Mouse (Mus musculus): ENCODE data around the gene Dlst. TPM values are rescaled to one million over a fixed set of nuclear protein-coding genes. Genes with fewer than 3 reads are reported as not detected.
"Not testable (repeated sequence)": the region's sequence is repeated elsewhere in the genome, so short reads cannot be mapped to it uniquely, and the experiment has no call there.

The Dlst gene
- polyA plus RNA-seq, 1 experiment from 2014 or later = 264 TPM

GRCm38 (mm10) chr12:85141096-85141495 is 30.5 kb downstream of the Dlst start:
- Histone ChIP-seq H3K36me3 (ENCODE audit: control insufficient read depth, insufficient read depth) (no peaks in the 10 kb centered on the region), H3K4me1 (ENCODE audit: control insufficient read depth, insufficient read depth, low read length) (peaks cover 7% of the 10 kb centered on the region), H3K27ac (ENCODE audit: low read length) (no peak overlapping the region), H3K9me3 (replicated peaks; ENCODE audit: control insufficient read depth, low read length) (no peaks in the 10 kb centered on the region), H3K9ac (ENCODE audit: low read length) (no peak overlapping the region), H3K4me3 (ENCODE audit: low read length) (no peak overlapping the region), H3K27me3 (ENCODE audit: control insufficient read depth, insufficient read depth, low read length) (0 out of 2 replicates have a peak, but pooled peaks cover 3% of the 10 kb centered on the region), H3K4me2 (ENCODE audit: low read depth, low read length) (no peak overlapping the region)
- 77% methylated on average over 6 of the region's 6 CpGs for WGBS
- ATAC-seq (replicated peaks; ENCODE audit: extremely low read depth, insufficient read depth, low FRiP score) = no peak

GRCm38 (mm10) chr12:85142803-85143202 is 32.2 kb downstream of the Dlst start:
- H3K9ac ChIP-seq (ENCODE audit: low read length) = no peak overlapping the region
- H3K36me3 ChIP-seq (ENCODE audit: control insufficient read depth, insufficient read depth) = no peaks in the 10 kb centered on the region
- no peak overlapping the region for H3K4me3 ChIP-seq (ENCODE audit: low read length)
- H3K4me2 ChIP-seq (ENCODE audit: low read depth, low read length) = no peak overlapping the region
- no peak overlapping the region for H3K27ac ChIP-seq (ENCODE audit: low read length)
- WGBS = 20% methylated on average over 4 of the region's 4 CpGs
- H3K4me1 ChIP-seq (ENCODE audit: control insufficient read depth, insufficient read depth, low read length) = peaks cover 12% of the 10 kb centered on the region; the same call in 1 of the 2 replicates
- no peaks in the 10 kb centered on the region for H3K9me3 ChIP-seq (replicated peaks; ENCODE audit: control insufficient read depth, low read length)
- ATAC-seq (replicated peaks; ENCODE audit: extremely low read depth, insufficient read depth, low FRiP score) = no peak
- H3K27me3 ChIP-seq (ENCODE audit: control insufficient read depth, insufficient read depth, low read length) = 0 out of 2 replicates have a peak, but pooled peaks cover 3% of the 10 kb centered on the region

- not testable (repeated sequence) for H3K4me2 ChIP-seq (ENCODE audit: low read depth, low read length); H3K9me3 ChIP-seq (replicated peaks; ENCODE audit: control insufficient read depth, low read length); H3K9ac ChIP-seq (ENCODE audit: low read length); H3K27me3 ChIP-seq (ENCODE audit: control insufficient read depth, insufficient read depth, low read length); H3K4me3 ChIP-seq (ENCODE audit: low read length); H3K27ac ChIP-seq (ENCODE audit: low read length); H3K36me3 ChIP-seq (ENCODE audit: control insufficient read depth, insufficient read depth); ATAC-seq (replicated peaks; ENCODE audit: extremely low read depth, insufficient read depth, low FRiP score)
- peaks cover 12% of the 10 kb centered on the region; the same call in 1 of the 2 replicates for H3K4me1 ChIP-seq (ENCODE audit: control insufficient read depth, insufficient read depth, low read length)
- 70% methylated on average over 2 of the region's 2 CpGs for WGBS
Measured at GRCm38 (mm10) chr12:85144276-85144675, 33.6 kb downstream of the Dlst start.

- no peaks in the 10 kb centered on the region for H3K36me3 ChIP-seq (ENCODE audit: control insufficient read depth, insufficient read depth)
- peaks cover 12% of the 10 kb centered on the region; the same call in 1 of the 2 replicates for H3K4me1 ChIP-seq (ENCODE audit: control insufficient read depth, insufficient read depth, low read length)
- no peaks in the 10 kb centered on the region for H3K9me3 ChIP-seq (replicated peaks; ENCODE audit: control insufficient read depth, low read length)
- no peak overlapping the region for H3K4me2 ChIP-seq (ENCODE audit: low read depth, low read length)
- 95% methylated on average over 4 of the region's 4 CpGs for WGBS
- ATAC-seq (replicated peaks; ENCODE audit: extremely low read depth, insufficient read depth, low FRiP score) = no peak
- H3K27ac ChIP-seq (ENCODE audit: low read length) = no peak overlapping the region
- no peak overlapping the region for H3K9ac ChIP-seq (ENCODE audit: low read length)
- 0 out of 2 replicates have a peak, but pooled peaks cover 3% of the 10 kb centered on the region for H3K27me3 ChIP-seq (ENCODE audit: control insufficient read depth, insufficient read depth, low read length)
- H3K4me3 ChIP-seq (ENCODE audit: low read length) = no peak overlapping the region
Measured at GRCm38 (mm10) chr12:85144821-85145220, 34.2 kb downstream of the Dlst start.

GRCm38 (mm10) chr12:85145630-85146029 is 35.0 kb downstream of the Dlst start:
- H3K27ac ChIP-seq (ENCODE audit: low read length) = no peak overlapping the region
- ATAC-seq (replicated peaks; ENCODE audit: extremely low read depth, insufficient read depth, low FRiP score) = peak; percentile 50; the same call in 1 of the 2 replicates
- 53% methylated on average over 9 of the region's 9 CpGs for WGBS

GRCm38 (mm10) chr12:85146355-85146754 is 35.7 kb downstream of the Dlst start:
- H3K9ac ChIP-seq (ENCODE audit: low read length) = no peak overlapping the region
- no peaks in the 10 kb centered on the region for H3K36me3 ChIP-seq (ENCODE audit: control insufficient read depth, insufficient read depth)
- no peaks in the 10 kb centered on the region; the same call in 1 of the 2 replicates for H3K27me3 ChIP-seq (ENCODE audit: control insufficient read depth, insufficient read depth, low read length)
- H3K4me2 ChIP-seq (ENCODE audit: low read depth, low read length) = no peak overlapping the region
- no peaks in the 10 kb centered on the region for H3K9me3 ChIP-seq (replicated peaks; ENCODE audit: control insufficient read depth, low read length)
- peaks cover 18% of the 10 kb centered on the region for H3K4me1 ChIP-seq (ENCODE audit: control insufficient read depth, insufficient read depth, low read length)
- no peak overlapping the region for H3K4me3 ChIP-seq (ENCODE audit: low read length)
- WGBS = 31% methylated on average over 9 of the region's 11 CpGs
- H3K27ac ChIP-seq (ENCODE audit: low read length) = no peak overlapping the region
- ATAC-seq (replicated peaks; ENCODE audit: extremely low read depth, insufficient read depth, low FRiP score) = 0 out of 2 replicates have a peak, but pooled peaks have one; percentile 12

More at GRCm38 (mm10) chr12:85145630-85146029, 35.0 kb downstream of the Dlst start:
- Histone ChIP-seq H3K27me3 (ENCODE audit: control insufficient read depth, insufficient read depth, low read length) (no peaks in the 10 kb centered on the region), H3K4me1 (ENCODE audit: control insufficient read depth, insufficient read depth, low read length) (peaks cover 11% of the 10 kb centered on the region), H3K9ac (ENCODE audit: low read length) (no peak overlapping the region), H3K9me3 (replicated peaks; ENCODE audit: control insufficient read depth, low read length) (no peaks in the 10 kb centered on the region), H3K4me3 (ENCODE audit: low read length) (no peak overlapping the region), H3K36me3 (ENCODE audit: control insufficient read depth, insufficient read depth) (no peaks in the 10 kb centered on the region), H3K4me2 (ENCODE audit: low read depth, low read length) (no peak overlapping the region)

GRCm38 (mm10) chr12:85146881-85147280 is 36.2 kb downstream of the Dlst start:
- no peaks in the 10 kb centered on the region for H3K36me3 ChIP-seq (ENCODE audit: control insufficient read depth, insufficient read depth)
- no peak overlapping the region for H3K4me3 ChIP-seq (ENCODE audit: low read length)
- H3K9me3 ChIP-seq (replicated peaks; ENCODE audit: control insufficient read depth, low read length) = no peaks in the 10 kb centered on the region
- no peak overlapping the region for H3K4me2 ChIP-seq (ENCODE audit: low read depth, low read length)
- H3K27me3 ChIP-seq (ENCODE audit: control insufficient read depth, insufficient read depth, low read length) = no peaks in the 10 kb centered on the region; the same call in 1 of the 2 replicates
- H3K4me1 ChIP-seq (ENCODE audit: control insufficient read depth, insufficient read depth, low read length) = peaks cover 19% of the 10 kb centered on the region
- no peak overlapping the region for H3K9ac ChIP-seq (ENCODE audit: low read length)
- ATAC-seq (replicated peaks; ENCODE audit: extremely low read depth, insufficient read depth, low FRiP score) = no peak
- whole genome bisulfite sequencing = 73% methylated on average over 9 of the region's 9 CpGs
- no peak overlapping the region for H3K27ac ChIP-seq (ENCODE audit: low read length)

- 12% methylated on average over 20 of the region's 20 CpGs for WGBS
- ATAC-seq (replicated peaks; ENCODE audit: extremely low read depth, insufficient read depth, low FRiP score) = no peak
- Histone ChIP-seq H3K36me3 (ENCODE audit: control insufficient read depth, insufficient read depth) (no peaks in the 10 kb centered on the region), H3K4me3 (ENCODE audit: low read length) (peak overlapping the region; percentile 41), H3K27me3 (ENCODE audit: control insufficient read depth, insufficient read depth, low read length) (no peaks in the 10 kb centered on the region; the same call in 1 of the 2 replicates), H3K9ac (ENCODE audit: low read length) (peak overlapping the region; percentile 30; the same call in 1 of the 2 replicates), H3K27ac (ENCODE audit: low read length) (no peak overlapping the region), H3K4me2 (ENCODE audit: low read depth, low read length) (peak overlapping the region; percentile 62), H3K9me3 (replicated peaks; ENCODE audit: control insufficient read depth, low read length) (peaks cover 3% of the 10 kb centered on the region; the same call in 1 of the 2 replicates), H3K4me1 (ENCODE audit: control insufficient read depth, insufficient read depth, low read length) (peaks cover 17% of the 10 kb centered on the region)
Measured at GRCm38 (mm10) chr12:85150321-85151001, 39.8 kb downstream of the Dlst start.

Measured in heart, embryonic 16.5 days (tissue).